Mouse (Mus musculus) intestine, embryonic 16.5 days (tissue): Measurements from ENCODE around the gene Slc15a2. TPM values are rescaled to one million over a fixed set of nuclear protein-coding genes. Genes with fewer than 3 reads are reported as not detected.

Source experiments
- ATAC-seq: fragments of 200-750 bp; cut with Nextera tagmentation; 2 replicates; pipeline ENCODE4 v1.8.0; 2017; ENCODE audit warnings: moderate TSS enrichment, moderate library complexity
- H3K27ac ChIP-seq: fragments of 300-500 bp; sonication (generic); 2 replicates; pipeline ENCODE4 v1.5.1; 2014; ENCODE audit warnings: mild to moderate bottlenecking, low read length
- H3K27me3 ChIP-seq: fragments of 300-500 bp; sonication (generic); replicated peaks from 2 replicates; pipeline ENCODE4 v1.6.1; 2014; ENCODE audit warnings: low read length, control low read depth, mixed read lengths; ENCODE audit not compliant: control insufficient read depth, insufficient read depth
- H3K36me3 ChIP-seq: fragments of 300-500 bp; sonication (generic); 2 replicates; pipeline ENCODE4 v1.6.1; 2014; ENCODE audit warnings: low read length, control low read depth; ENCODE audit not compliant: control insufficient read depth, insufficient read depth
- H3K4me1 ChIP-seq: fragments of 300-500 bp; sonication (generic); 2 replicates; pipeline ENCODE4 v1.6.1; 2014; ENCODE audit warnings: low read length, control low read depth, mixed read lengths; ENCODE audit not compliant: control insufficient read depth, insufficient read depth
- H3K4me2 ChIP-seq: fragments of 300-500 bp; sonication (generic); 2 replicates; pipeline ENCODE4 v1.6.1; 2014; ENCODE audit warnings: low read depth, low read length, control low read depth
- H3K4me3 ChIP-seq: fragments of 300-500 bp; sonication (generic); 2 replicates; pipeline ENCODE4 v1.5.1; 2014; ENCODE audit warnings: mild to moderate bottlenecking, low read length
- H3K9ac ChIP-seq: fragments of 300-500 bp; sonication (generic); 2 replicates; pipeline ENCODE4 v1.6.1; 2014; ENCODE audit warnings: low read depth, low read length
- H3K9me3 ChIP-seq: fragments of 300-500 bp; sonication (generic); 2 replicates; pipeline ENCODE4 v1.6.1; 2016; ENCODE audit warnings: low read length, control low read depth; ENCODE audit not compliant: control insufficient read depth
- WGBS: fragments of 180-500 bp; shearing (Covaris S2); extraction: QIAGEN DNeasy Blood & Tissue Kit; methylation state at CpG from one replicate; pipeline ENCODE4 v1.1.7; 2014; 5-methylcytosine and 5-hydroxymethylcytosine counted together
- polyA plus RNA-seq: library from polyadenylated mRNA; unstranded; fragments of >200 nt; fragmentation: Nextera tagmentation; extraction: Ambion mirVana; gene quantifications from 2 replicates; pipeline ENCODE4 v1.2.1, GENCODE M21; 2015

Gene Slc15a2
- polyA plus RNA-seq, result 8.5 and 12.0 TPM in 2 replicates

- H3K9me3 ChIP-seq, result no peaks in the 10 kb centered on the region
- ATAC-seq, result peak; percentile 65
- H3K36me3 ChIP-seq, result no peaks in the 10 kb centered on the region
- H3K4me2 ChIP-seq, result peak within 1 kb of the TSS; percentile 23
- no peaks in the 10 kb centered on the region for H3K27me3 ChIP-seq
- no peak within 1 kb of the TSS for H3K9ac ChIP-seq
- H3K4me1 ChIP-seq, result no peaks in the 10 kb centered on the region
- no peak within 1 kb of the TSS for H3K27ac ChIP-seq
- 51% methylated on average over 10 of the region's 10 CpGs for WGBS
- peak within 1 kb of the TSS; percentile 22 for H3K4me3 ChIP-seq
Measured at GRCm38 (mm10) chr16:36784594-36785313, at the start of gene Slc15a2. Gene Slc15a2, minus strand, starts transcription at chr16:36784962.

- Histone ChIP-seq H3K9me3 (no peaks in the 10 kb centered on the region), H3K9ac (peak overlapping the region; percentile 87), H3K27me3 (no peaks in the 10 kb centered on the region), H3K4me1 (peaks cover 7% of the 10 kb centered on the region), H3K27ac (no peak overlapping the region), H3K4me3 (peak overlapping the region; percentile 77), H3K36me3 (no peaks in the 10 kb centered on the region), H3K4me2 (peak overlapping the region; percentile 82)
- WGBS, result 6% methylated on average over 11 of the region's 11 CpGs
- peak; percentile 19 for ATAC-seq
Measured at GRCm38 (mm10) chr16:36828820-36829219, 44.1 kb upstream of the Slc15a2 start.

- under 1% methylated on average over 63 of the region's 64 CpGs for WGBS
- peaks cover 7% of the 10 kb centered on the region for H3K4me1 ChIP-seq
- peak within 1 kb of the TSS; percentile 77 for H3K4me3 ChIP-seq
- peak within 1 kb of the TSS; percentile 87 for H3K9ac ChIP-seq
- peak within 1 kb of the TSS; percentile 49; the same call in 1 of the 2 replicates for H3K27ac ChIP-seq
- peak; percentile 100 for ATAC-seq
- no peaks in the 10 kb centered on the region for H3K9me3 ChIP-seq
- no peaks in the 10 kb centered on the region for H3K27me3 ChIP-seq
- H3K36me3 ChIP-seq, result no peaks in the 10 kb centered on the region
- H3K4me2 ChIP-seq, result peak within 1 kb of the TSS; percentile 82
Measured at GRCm38 (mm10) chr16:36828054-36828786, 43.5 kb upstream of the Slc15a2 start, which contains the start of gene Iqcb1. Gene Iqcb1, plus strand, starts transcription at chr16:36828385.

- 9% methylated on average over 11 of the region's 11 CpGs for WGBS
- peak; percentile 37; the same call in 1 of the 2 replicates for ATAC-seq
- no peaks in the 10 kb centered on the region for H3K9me3 ChIP-seq
- peaks cover 7% of the 10 kb centered on the region for H3K4me1 ChIP-seq
- H3K27me3 ChIP-seq, result no peaks in the 10 kb centered on the region
- no peaks in the 10 kb centered on the region for H3K36me3 ChIP-seq
- peak overlapping the region; percentile 87 for H3K9ac ChIP-seq
- peak overlapping the region; percentile 77 for H3K4me3 ChIP-seq
- H3K27ac ChIP-seq, result no peak overlapping the region
- H3K4me2 ChIP-seq, result peak overlapping the region; percentile 82
Measured at GRCm38 (mm10) chr16:36827611-36828053, 42.9 kb upstream of the Slc15a2 start.

GRCm38 (mm10) chr16:36821474-36821873 is 36.7 kb upstream of the Slc15a2 start:
- H3K4me1 ChIP-seq, result peaks cover 7% of the 10 kb centered on the region; the same call in 1 of the 2 replicates
- no peak overlapping the region for H3K4me3 ChIP-seq
- H3K27me3 ChIP-seq, result no peaks in the 10 kb centered on the region
- 9% methylated on average over 3 of the region's 3 CpGs for WGBS
- H3K4me2 ChIP-seq, result no peak overlapping the region
- no peaks in the 10 kb centered on the region for H3K36me3 ChIP-seq
- peak; percentile 92 for ATAC-seq
- H3K27ac ChIP-seq, result no peak overlapping the region
- no peak overlapping the region for H3K9ac ChIP-seq
- no peaks in the 10 kb centered on the region for H3K9me3 ChIP-seq

GRCm38 (mm10) chr16:36820747-36821146 is 36.0 kb upstream of the Slc15a2 start:
- H3K36me3 ChIP-seq, result no peaks in the 10 kb centered on the region
- no peak for ATAC-seq
- H3K4me3 ChIP-seq, result no peak overlapping the region
- no peaks in the 10 kb centered on the region for H3K9me3 ChIP-seq
- no peak overlapping the region for H3K27ac ChIP-seq
- peaks cover 7% of the 10 kb centered on the region; the same call in 1 of the 2 replicates for H3K4me1 ChIP-seq
- no peak overlapping the region for H3K4me2 ChIP-seq
- WGBS, result 70% methylated on average over 3 of the region's 3 CpGs
- H3K27me3 ChIP-seq, result no peaks in the 10 kb centered on the region
- H3K9ac ChIP-seq, result no peak overlapping the region

- H3K9me3 ChIP-seq, result no peaks in the 10 kb centered on the region
Measured at GRCm38 (mm10) chr16:36820016-36820415, 35.3 kb upstream of the Slc15a2 start.

GRCm38 (mm10) chr16:36817321-36817926 is 32.7 kb upstream of the Slc15a2 start:
- peak; percentile 78 for ATAC-seq
- H3K36me3 ChIP-seq, result no peaks in the 10 kb centered on the region
- peaks cover 7% of the 10 kb centered on the region; the same call in 1 of the 2 replicates for H3K4me1 ChIP-seq
- no peak overlapping the region for H3K27ac ChIP-seq
- WGBS, result 13% methylated on average over 7 of the region's 7 CpGs
- H3K9me3 ChIP-seq, result no peaks in the 10 kb centered on the region
- no peak overlapping the region for H3K4me3 ChIP-seq
- H3K9ac ChIP-seq, result no peak overlapping the region
- no peak overlapping the region for H3K4me2 ChIP-seq
- no peaks in the 10 kb centered on the region for H3K27me3 ChIP-seq

More at GRCm38 (mm10) chr16:36820016-36820415, 35.3 kb upstream of the Slc15a2 start:
- WGBS, result 79% methylated on average over 6 of the region's 6 CpGs
- peaks cover 7% of the 10 kb centered on the region; the same call in 1 of the 2 replicates for H3K4me1 ChIP-seq
- no peak overlapping the region for H3K27ac ChIP-seq
- H3K36me3 ChIP-seq, result no peaks in the 10 kb centered on the region
- no peak overlapping the region for H3K9ac ChIP-seq
- ATAC-seq, result no peak
- H3K27me3 ChIP-seq, result no peaks in the 10 kb centered on the region
- H3K4me2 ChIP-seq, result no peak overlapping the region
- H3K4me3 ChIP-seq, result no peak overlapping the region

- H3K27ac ChIP-seq, result no peak overlapping the region
- 0 out of 2 replicates have a peak, but pooled peaks have one; percentile 1 for ATAC-seq
- H3K9ac ChIP-seq, result no peak overlapping the region
- no peak overlapping the region for H3K4me2 ChIP-seq
- no peaks in the 10 kb centered on the region for H3K36me3 ChIP-seq
- H3K9me3 ChIP-seq, result no peaks in the 10 kb centered on the region
- H3K4me1 ChIP-seq, result peaks cover 5% of the 10 kb centered on the region; the same call in 1 of the 2 replicates
- no peaks in the 10 kb centered on the region for H3K27me3 ChIP-seq
- no peak overlapping the region for H3K4me3 ChIP-seq
Measured at GRCm38 (mm10) chr16:36816916-36817315, 32.2 kb upstream of the Slc15a2 start.
